Mouse (Mus musculus) neural tube, embryonic 10.5 days (tissue): ENCODE measurements at regions not wholly inside any gene's neighbourhood (a gene's known extent, or its start where the extent isn't known, plus 50 kb on each side); places are given as distances from the start of the nearest gene placed in this dataset.
"Not testable (repeated sequence)": the region's sequence is repeated elsewhere in the genome, so short reads cannot be mapped to it uniquely, and the experiment has no call there.

Experiments
- DNase-seq: peaks from one replicate; pipeline ENCODE4 v3.0.0-alpha.2; 2017; ENCODE audit warnings: low spot score; ENCODE audit errors: extremely low spot score

GRCm38 (mm10) chr7:60293556-60293955 lies 153.5 kb upstream of the Snrpn start:
- DNase-seq: no peak

DNA sequence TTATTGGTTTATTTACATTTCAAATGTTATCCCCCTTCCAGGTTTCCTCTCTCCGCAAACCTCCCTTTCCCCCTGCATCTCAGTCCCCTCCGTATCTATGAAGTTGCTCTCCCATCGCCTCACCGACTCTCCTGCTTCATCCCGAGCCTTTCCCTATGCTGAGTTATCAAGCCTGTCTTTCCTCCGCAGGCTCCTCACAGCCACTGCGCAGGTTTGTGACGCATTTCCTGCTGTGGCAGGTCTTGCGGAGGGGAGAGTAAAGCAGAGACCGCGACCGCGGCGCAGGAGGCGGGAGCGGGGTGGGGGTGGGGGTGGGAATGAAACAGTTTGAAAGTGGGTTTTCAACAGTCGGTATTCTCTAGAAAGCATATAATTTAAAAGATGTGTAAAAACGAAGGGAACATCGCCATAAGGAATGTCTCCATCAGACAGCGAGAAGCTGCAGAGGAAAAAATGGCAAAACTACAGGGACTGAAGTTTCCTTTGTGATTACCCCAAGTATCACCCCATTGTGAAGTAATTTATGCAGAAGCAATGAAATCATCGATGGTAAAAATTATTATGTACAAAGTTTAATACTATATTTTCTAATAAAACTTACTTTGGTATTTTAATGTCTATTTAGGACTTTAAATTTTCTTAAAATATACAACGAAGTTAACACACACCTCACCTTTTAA lies 104.3 kb upstream of the Snrpn start:
- peak; percentile 62 for DNase-seq

DNA sequence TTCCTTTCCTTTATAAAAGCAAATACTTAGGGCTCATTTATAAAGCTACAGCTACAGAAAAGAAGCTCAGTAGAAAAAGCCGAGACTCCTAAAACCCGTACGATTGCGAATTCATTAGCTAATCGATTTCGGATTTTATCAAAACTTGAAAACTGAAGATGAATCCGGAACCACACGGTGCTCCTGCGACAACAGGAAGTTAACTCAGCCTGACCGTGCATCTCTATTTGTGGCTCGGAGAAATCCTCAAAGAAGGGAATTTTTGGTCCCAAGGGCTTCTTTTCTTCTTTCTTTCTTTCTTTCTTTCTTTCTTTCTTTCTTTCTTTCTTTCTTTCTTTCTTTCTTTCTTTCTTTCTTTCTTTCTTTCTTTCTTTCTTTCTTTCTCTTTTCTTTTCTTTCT lies 103.7 kb upstream of the Snrpn start:
- DNase-seq: not testable (repeated sequence)

GRCm38 (mm10) chr7:60238595-60239195 lies 98.7 kb upstream of the Snrpn start:
- not testable (repeated sequence) for DNase-seq

DNA sequence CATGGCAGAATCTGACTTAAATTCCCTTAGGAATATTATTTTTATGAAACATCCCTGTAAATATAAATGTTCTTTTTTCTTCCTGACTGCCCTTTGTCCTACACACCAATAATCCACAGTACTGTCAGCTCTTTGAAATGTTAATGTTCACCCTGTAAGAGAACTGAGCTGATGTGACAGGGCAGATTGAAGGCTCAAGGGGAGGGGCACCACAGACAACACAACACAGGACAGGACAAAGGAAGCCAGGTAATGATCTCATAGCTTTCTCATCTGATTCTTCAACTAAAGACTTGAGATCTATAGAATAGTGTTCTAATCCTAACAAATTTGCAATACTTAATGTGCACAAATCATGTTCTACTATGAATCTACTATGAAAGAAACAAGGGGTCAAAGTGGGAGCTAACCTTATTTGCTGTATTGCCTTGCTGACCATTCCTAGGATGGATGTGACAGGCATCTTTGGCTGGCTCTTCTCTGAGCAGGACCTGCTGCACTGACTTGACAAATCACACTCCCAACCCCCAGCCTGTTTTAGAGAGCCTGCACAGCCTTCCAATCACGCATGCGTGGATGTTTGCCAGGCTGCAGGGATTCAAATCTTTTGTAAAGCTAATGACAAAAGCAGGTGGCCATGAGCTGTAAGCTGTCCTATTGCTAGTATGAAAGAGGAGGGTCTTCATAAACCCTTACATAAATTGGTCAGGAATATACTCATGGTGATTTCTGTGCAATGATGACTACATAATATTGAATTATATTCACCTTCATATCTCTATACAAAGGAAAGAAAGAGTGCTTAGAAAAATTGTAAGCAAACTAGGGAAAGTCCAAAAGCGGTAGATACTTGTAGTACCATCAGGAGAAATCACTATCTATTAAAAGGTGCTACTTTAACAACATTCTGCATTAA lies 76.6 kb upstream of the Snrpn start:
- not testable (repeated sequence) for DNase-seq
